Mouse (Mus musculus) testis, adult 2 months (tissue): ENCODE results near the gene Slc6a4. TPM values are rescaled to one million over a fixed set of nuclear protein-coding genes. Genes with fewer than 3 reads are reported as not detected.

Experiments
- H3K27ac ChIP-seq: fragments of 200-500 bp; 2 replicates; pipeline ENCODE4 v1.5.1; 2012; ENCODE audit warnings: low read depth, low read length; ENCODE audit not compliant: control insufficient read depth, insufficient read depth
- H3K27me3 ChIP-seq: fragments of 200-500 bp; 2 replicates; pipeline ENCODE4 v1.6.1; 2012; ENCODE audit warnings: mild to moderate bottlenecking, low read length, moderate library complexity; ENCODE audit not compliant: control insufficient read depth, insufficient read depth
- H3K36me3 ChIP-seq: fragments of 200-500 bp; 2 replicates; pipeline ENCODE4 v1.6.1; 2012; ENCODE audit warnings: mild to moderate bottlenecking, low read length; ENCODE audit not compliant: control insufficient read depth, insufficient read depth
- H3K4me1 ChIP-seq: fragments of 200-500 bp; 2 replicates; pipeline ENCODE4 v1.6.1; 2012; ENCODE audit warnings: low read length; ENCODE audit not compliant: control insufficient read depth, insufficient read depth
- H3K4me3 ChIP-seq: fragments of 200-500 bp; 2 replicates; pipeline ENCODE4 v1.5.1; 2012; ENCODE audit warnings: low read depth, mild to moderate bottlenecking, low read length, moderate library complexity, mixed read lengths; ENCODE audit not compliant: control insufficient read depth
- CTCF ChIP-seq: fragments of 200-500 bp; IDR thresholded peaks from 2 replicates; pipeline ENCODE4 v1.5.1; 2012; ENCODE audit warnings: low read depth, mild to moderate bottlenecking, inconsistent platforms, low read length, moderate library complexity; ENCODE audit not compliant: control insufficient read depth, insufficient read depth, insufficient replicate concordance
- POLR2A ChIP-seq: fragments of 200-500 bp; IDR thresholded peaks from 2 replicates; pipeline ENCODE4 v1.6.1; 2012; ENCODE audit warnings: low read depth, mild to moderate bottlenecking, inconsistent platforms, low read length, moderate library complexity; ENCODE audit not compliant: control insufficient read depth
- polyA plus RNA-seq: library from polyadenylated mRNA; depleted of rRNA; stranded (reverse); fragments of >200 nt; gene quantifications from 2 replicates; pipeline ENCODE4 v1.2.3, GENCODE M21; 2012; rRNA removed

Gene Slc6a4
- 1.0 and 1.7 TPM in 2 replicates for polyA plus RNA-seq

DNA sequence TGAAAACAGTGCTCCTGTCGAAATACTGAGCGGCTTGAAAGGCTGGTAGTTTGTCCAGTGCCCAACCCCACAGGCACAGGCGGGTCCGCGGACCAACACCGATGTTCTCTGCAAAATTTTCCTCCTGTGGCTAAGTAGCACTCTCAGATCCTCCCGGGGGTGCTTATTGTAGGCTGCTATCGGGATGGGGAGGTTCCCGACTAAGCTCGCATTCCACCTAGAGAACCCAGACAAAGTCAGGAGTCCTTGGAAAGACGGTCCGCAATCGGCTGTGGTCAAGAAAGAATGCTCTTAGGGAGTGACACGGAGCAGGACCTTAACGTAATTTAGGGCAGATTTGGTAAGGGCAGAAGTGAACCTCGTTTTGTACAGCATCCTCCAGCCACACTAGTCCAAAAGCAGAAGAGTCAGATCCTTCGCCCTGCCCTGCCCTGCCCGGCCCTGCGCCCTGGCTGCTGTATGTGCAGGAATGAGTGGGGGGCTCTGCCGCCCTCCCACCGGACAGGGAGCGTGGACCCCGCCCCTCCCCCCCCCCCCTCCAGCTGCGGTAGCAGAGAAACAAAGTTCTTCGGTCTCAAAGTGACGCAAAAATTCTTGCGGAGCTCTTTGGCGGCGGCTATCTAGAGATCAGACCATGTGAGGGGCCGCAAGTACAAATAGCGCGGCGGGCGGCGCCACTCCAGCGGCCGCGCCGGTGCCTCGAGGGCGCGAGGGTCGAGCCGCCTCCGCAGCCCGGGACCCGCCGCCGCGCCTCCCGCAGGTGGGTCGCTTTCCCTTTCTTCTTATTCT is at the start of gene Slc6a4:
Slc6a4 (plus strand) TSS at position 688 of the 789 bp plus-strand sequence.
- 0 out of 2 replicates have a peak, but pooled peaks cover 2% of the 10 kb centered on the region for H3K27me3 ChIP-seq
- no peaks in the 10 kb centered on the region for H3K36me3 ChIP-seq
- peak within 1 kb of the TSS; percentile 50 for H3K4me3 ChIP-seq
- no peak for TF ChIP-seq POLR2A
- TF ChIP-seq CTCF = no peak
- H3K4me1 ChIP-seq = peaks cover 22% of the 10 kb centered on the region
- H3K27ac ChIP-seq = no peak within 1 kb of the TSS

- TF ChIP-seq POLR2A (no peak), CTCF (no peak)
- Histone ChIP-seq H3K36me3 (no peaks in the 10 kb centered on the region; the same call in 1 of the 2 replicates), H3K27me3 (no peaks in the 10 kb centered on the region), H3K4me1 (no peaks in the 10 kb centered on the region), H3K4me3 (no peak overlapping the region), H3K27ac (no peak overlapping the region)
Observed at GRCm38 (mm10) chr11:76953536-76953935, 44.9 kb upstream of the Slc6a4 start.

DNA sequence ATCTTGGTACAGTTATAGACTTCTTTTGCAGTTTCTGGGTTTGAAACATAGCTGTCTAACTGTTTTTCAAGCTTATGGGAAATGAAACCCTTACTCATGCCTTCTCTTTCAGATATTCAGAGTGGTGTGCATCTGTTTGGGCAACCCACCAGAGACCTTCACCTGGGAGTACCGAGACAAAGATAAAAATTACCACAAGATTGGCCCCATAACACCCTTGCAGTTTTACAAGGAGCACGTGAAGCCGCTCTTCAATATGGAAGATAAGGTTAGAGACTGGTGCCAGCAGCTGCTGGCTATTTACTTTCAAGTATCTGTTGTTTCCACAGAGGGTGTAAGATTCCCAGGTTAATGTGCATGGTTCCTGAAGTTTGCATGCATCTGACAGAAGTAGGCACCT is 32.7 kb upstream of the Slc6a4 start:
- peaks cover 3% of the 10 kb centered on the region for H3K36me3 ChIP-seq
- no peaks in the 10 kb centered on the region for H3K4me1 ChIP-seq
- no peaks in the 10 kb centered on the region for H3K27me3 ChIP-seq
- H3K27ac ChIP-seq = no peak overlapping the region
- TF ChIP-seq POLR2A (no peak), CTCF (no peak)
- H3K4me3 ChIP-seq = no peak overlapping the region

- Histone ChIP-seq H3K36me3 (no peaks in the 10 kb centered on the region), H3K4me1 (no peaks in the 10 kb centered on the region), H3K27me3 (no peaks in the 10 kb centered on the region), H3K27ac (no peak overlapping the region), H3K4me3 (no peak overlapping the region)
- TF ChIP-seq CTCF = no peak
- TF ChIP-seq POLR2A = no peak
Observed at GRCm38 (mm10) chr11:76970328-76970727, 28.1 kb upstream of the Slc6a4 start.

GRCm38 (mm10) chr11:76974680-76975319 is 23.6 kb upstream of the Slc6a4 start:
- Histone ChIP-seq H3K4me1 (no peaks in the 10 kb centered on the region), H3K27ac (no peak overlapping the region), H3K36me3 (peaks cover 1% of the 10 kb centered on the region; the same call in 1 of the 2 replicates), H3K27me3 (no peaks in the 10 kb centered on the region), H3K4me3 (no peak overlapping the region)
- TF ChIP-seq CTCF (no peak), POLR2A (no peak)

DNA sequence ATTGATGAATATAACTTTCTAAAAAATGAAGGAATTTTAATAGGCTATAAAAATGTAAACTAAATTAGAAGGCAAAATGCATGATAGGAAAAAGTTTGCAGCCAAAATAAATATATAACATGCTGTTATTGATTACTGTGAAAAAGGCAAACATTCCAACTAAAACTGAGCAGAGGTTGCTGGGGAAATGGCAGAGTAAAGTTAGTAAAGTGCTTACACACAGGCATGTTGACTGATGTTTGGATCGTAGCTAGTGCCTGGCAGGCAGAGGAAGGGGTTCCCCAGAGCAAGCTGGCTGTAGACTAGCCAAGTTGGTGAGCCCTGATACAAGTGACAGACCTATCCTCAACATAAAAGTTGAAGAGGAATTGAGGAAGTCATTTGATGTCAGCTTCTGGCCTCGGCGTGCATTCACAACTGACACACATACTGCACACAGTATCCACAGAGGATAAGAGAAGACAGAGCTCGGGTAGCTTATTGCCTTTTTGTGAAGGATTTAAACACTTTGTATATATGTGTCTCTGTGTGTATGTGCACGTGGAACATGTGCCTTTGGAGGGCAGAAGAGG is 16.7 kb upstream of the Slc6a4 start:
- no peaks in the 10 kb centered on the region for H3K4me1 ChIP-seq
- TF ChIP-seq CTCF = no peak
- TF ChIP-seq POLR2A = no peak
- no peak overlapping the region for H3K4me3 ChIP-seq
- no peak overlapping the region for H3K27ac ChIP-seq
- H3K27me3 ChIP-seq = no peaks in the 10 kb centered on the region
- H3K36me3 ChIP-seq = peaks cover under 1% of the 10 kb centered on the region; the same call in 1 of the 2 replicates

GRCm38 (mm10) chr11:76982415-76982814 is 16.0 kb upstream of the Slc6a4 start:
- no peaks in the 10 kb centered on the region for H3K27me3 ChIP-seq
- no peaks in the 10 kb centered on the region for H3K4me1 ChIP-seq
- TF ChIP-seq POLR2A = no peak
- H3K27ac ChIP-seq = no peak overlapping the region
- no peak overlapping the region for H3K4me3 ChIP-seq
- H3K36me3 ChIP-seq = no peaks in the 10 kb centered on the region
